Mouse (Mus musculus): ENCODE data around the gene Fam177a. TPM values are rescaled to one million over a fixed set of nuclear protein-coding genes. Genes with fewer than 3 reads are reported as not detected.
"Not testable (repeated sequence)": the region's sequence is repeated elsewhere in the genome, so short reads cannot be mapped to it uniquely, and the experiment has no call there.

Gene Fam177a
- total RNA-seq (2021) = 10 to 100 TPM; 12.4 to 12.8 TPM
- long read RNA-seq, experiment 1, transcript Fam177a-201 (5 exons, 3,922 nt) = major isoform, 13 of 17 reads
- long read RNA-seq, experiment 1, partial matches to known transcripts = 1 of 17 reads
- long read RNA-seq, experiment 1, other reads (novel, unspliced or antisense) = 3 of 17 reads
- long read RNA-seq, experiment 2, transcript Fam177a-201 (5 exons, 3,922 nt) = major isoform, 6 of 7 reads
- long read RNA-seq, experiment 2, partial matches to known transcripts = 0 of 7 reads
- long read RNA-seq, experiment 2, other reads (novel, unspliced or antisense) = 1 of 7 reads

GRCm38 (mm10) chr12:55124242-55124641 lies at the start of gene Fam177a:
Gene Fam177a (plus strand): TSS chr12:55124469.
- DNase-seq = not testable (repeated sequence)

GRCm38 (mm10) chr12:55075296-55075695 lies 49.0 kb upstream of the Fam177a start:
- DNase-seq = no peak

- not testable (repeated sequence) for DNase-seq
Measured at GRCm38 (mm10) chr12:55078706-55079105, 45.6 kb upstream of the Fam177a start.

GRCm38 (mm10) chr12:55079726-55080600 lies 44.3 kb upstream of the Fam177a start, which contains the start of the genes 2700097O09Rik and Srp54a:
Gene 2700097O09Rik (minus strand): TSS chr12:55080110.
Gene Srp54a (plus strand): TSS chr12:55080262.
- DNase-seq = peak; percentile 94 to 96

GRCm38 (mm10) chr12:55080601-55080942 lies 43.7 kb upstream of the Fam177a start:
- DNase-seq = not testable (repeated sequence)

- not testable (repeated sequence) for DNase-seq
Measured at GRCm38 (mm10) chr12:55092127-55092526, 32.1 kb upstream of the Fam177a start.

GRCm38 (mm10) chr12:55112616-55113015 lies 11.7 kb upstream of the Fam177a start:
- DNase-seq = not testable (repeated sequence)

GRCm38 (mm10) chr12:55124731-55125130 lies 462 bp downstream of the Fam177a start:
- DNase-seq = not testable (repeated sequence)

GRCm38 (mm10) chr12:55135540-55135939 lies 11.3 kb downstream of the Fam177a start:
- DNase-seq = not testable (repeated sequence)

GRCm38 (mm10) chr12:55137859-55138258 lies 13.6 kb downstream of the Fam177a start:
- not testable (repeated sequence) for DNase-seq

- not testable (repeated sequence) for DNase-seq
Measured at GRCm38 (mm10) chr12:55154559-55155448, 30.5 kb downstream of the Fam177a start, which contains the start of gene Srp54b. Gene Srp54b (plus strand): TSS chr12:55155104.

GRCm38 (mm10) chr12:55155449-55155783 lies 31.1 kb downstream of the Fam177a start:
- not testable (repeated sequence) for DNase-seq

- not testable (repeated sequence) for DNase-seq
Measured at GRCm38 (mm10) chr12:55167034-55167557, 42.8 kb downstream of the Fam177a start.

- not testable (repeated sequence) for DNase-seq
Measured at GRCm38 (mm10) chr12:55187686-55188085, 63.4 kb downstream of the Fam177a start.

- DNase-seq = not testable (repeated sequence)
Measured at GRCm38 (mm10) chr12:55189127-55189526, 64.9 kb downstream of the Fam177a start.

Other genes with a start within 250 kb of the Fam177a start
- not detected for gene Gm20403, start 137.9 kb upstream of the Fam177a start, total RNA-seq (2021)
- gene Baz1a, start 110.1 kb upstream of the Fam177a start, total RNA-seq (2021) = 10 to 100 TPM; 19.7 to 35.8 TPM
- 10 to 100 TPM in 1 of 2 experiments, 1 to 10 TPM in 1; 9.4 to 11.4 TPM for gene 2700097O09Rik, start 44.4 kb upstream of the Fam177a start, total RNA-seq (2021)
- gene Srp54a, start 44.2 kb upstream of the Fam177a start, total RNA-seq (2021) = 100 to 1,000 TPM; 132 to 195 TPM
- gene Srp54b, start 30.6 kb downstream of the Fam177a start, total RNA-seq (2021) = 100 to 1,000 TPM in 1 of 2 experiments, 10 to 100 TPM in 1; 85.3 to 115 TPM
- under 1 TPM; 0.86 to 0.95 TPM for gene 1700047I17Rik2, start 75.1 kb downstream of the Fam177a start, total RNA-seq (2021)
- gene Srp54c, start 105.7 kb downstream of the Fam177a start, total RNA-seq (2021) = 10 to 100 TPM; 43.1 to 66.4 TPM
- 10 to 100 TPM; 15.4 to 18.9 TPM for gene 1110008L16Rik, start 175.1 kb downstream of the Fam177a start, total RNA-seq (2021)
- gene Ppp2r3c, start 178.5 kb downstream of the Fam177a start, total RNA-seq (2021) = 10 to 100 TPM; 11.1 to 11.3 TPM